Mouse (Mus musculus): ENCODE data around the gene AC192777.2. TPM values are rescaled to one million over a fixed set of nuclear protein-coding genes. Genes with fewer than 3 reads are reported as not detected.
"Not testable (repeated sequence)": the region's sequence is repeated elsewhere in the genome, so short reads cannot be mapped to it uniquely, and the experiment has no call there.

The AC192777.2 gene
- not detected in 2 replicates for polyA plus RNA-seq (2014; fragmentation: Nextera tagmentation; extraction: Ambion mirVana)

DNA sequence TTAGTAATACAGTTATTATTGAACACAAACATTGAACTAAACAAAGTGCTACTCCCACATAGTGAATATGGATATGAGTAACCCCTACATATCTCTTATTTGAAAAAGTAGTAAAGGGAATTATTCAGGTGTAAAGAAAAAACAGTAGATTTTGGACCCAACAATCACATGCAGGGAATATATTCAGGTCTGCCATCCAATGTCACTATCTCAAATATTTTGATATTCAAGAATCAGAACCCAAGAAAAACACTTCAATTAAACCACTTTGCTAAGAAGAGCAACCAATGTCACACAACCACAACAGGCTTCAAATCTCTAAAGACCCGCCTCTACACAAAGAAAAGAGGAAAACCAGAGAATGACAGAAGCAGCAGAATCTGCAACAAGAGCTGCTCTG is at the start of gene AC192777.2:
Gene AC192777.2, plus strand, starts transcription at position 301 of the 400 bp plus-strand sequence.
- H3K27ac ChIP-seq (replicated peaks; ENCODE audit: low read depth, low read length); H3K9ac ChIP-seq (replicated peaks; ENCODE audit: low read length); H3K4me1 ChIP-seq (ENCODE audit: control insufficient read depth, insufficient read depth, low read length); H3K27me3 ChIP-seq (ENCODE audit: control insufficient read depth, insufficient read depth, low read length); ATAC-seq (ENCODE audit: low FRiP score, low TSS enrichment); H3K36me3 ChIP-seq (ENCODE audit: control insufficient read depth, insufficient read depth, low read length); H3K4me3 ChIP-seq (replicated peaks; ENCODE audit: low read depth, low read length); H3K4me2 ChIP-seq (ENCODE audit: low read length); H3K9me3 ChIP-seq (ENCODE audit: control insufficient read depth, low read length); DNase-seq: not testable (repeated sequence)
- WGBS, result 96% methylated on average over 1 of the region's 1 CpGs

- not testable (repeated sequence) for H3K27me3 ChIP-seq (ENCODE audit: control insufficient read depth, insufficient read depth, low read length); DNase-seq; H3K27ac ChIP-seq (replicated peaks; ENCODE audit: low read depth, low read length); H3K9ac ChIP-seq (replicated peaks; ENCODE audit: low read length); H3K9me3 ChIP-seq (ENCODE audit: control insufficient read depth, low read length); H3K4me3 ChIP-seq (replicated peaks; ENCODE audit: low read depth, low read length); H3K4me2 ChIP-seq (ENCODE audit: low read length); H3K4me1 ChIP-seq (ENCODE audit: control insufficient read depth, insufficient read depth, low read length); H3K36me3 ChIP-seq (ENCODE audit: control insufficient read depth, insufficient read depth, low read length); ATAC-seq (ENCODE audit: low FRiP score, low TSS enrichment)
- 92% methylated on average over 6 of the region's 6 CpGs for WGBS
These were observed 20.9 kb downstream of the AC192777.2 start for GRCm38 (mm10) chr17:40116172-40116571.

- not testable (repeated sequence) for H3K4me1 ChIP-seq (ENCODE audit: control insufficient read depth, insufficient read depth, low read length); H3K36me3 ChIP-seq (ENCODE audit: control insufficient read depth, insufficient read depth, low read length); H3K9me3 ChIP-seq (ENCODE audit: control insufficient read depth, low read length); H3K9ac ChIP-seq (replicated peaks; ENCODE audit: low read length); ATAC-seq (ENCODE audit: low FRiP score, low TSS enrichment); H3K4me2 ChIP-seq (ENCODE audit: low read length); H3K27me3 ChIP-seq (ENCODE audit: control insufficient read depth, insufficient read depth, low read length); H3K4me3 ChIP-seq (replicated peaks; ENCODE audit: low read depth, low read length); H3K27ac ChIP-seq (replicated peaks; ENCODE audit: low read depth, low read length)
- DNase-seq, result peak; percentile 4
- WGBS, result 54% methylated on average over 4 of the region's 4 CpGs
These were observed 21.6 kb downstream of the AC192777.2 start for GRCm38 (mm10) chr17:40116877-40117276.

Small RNA genes within 50 kb of the gene (microRNA-seq; reads per million reads assigned to microRNA genes)
- gene Gm26376, result not detected

Other genes starting within 250 kb of the AC192777.2 start
- gene Esp38, start 144.9 kb upstream of the AC192777.2 start, polyA plus RNA-seq (2014; fragmentation: Nextera tagmentation; extraction: Ambion mirVana), result not detected in 2 replicates
- gene Pgk2, start 113.2 kb downstream of the AC192777.2 start, polyA plus RNA-seq (2014; fragmentation: Nextera tagmentation; extraction: Ambion mirVana), result not detected in 2 replicates
- not detected in 2 replicates for gene Crisp3, start 146.8 kb downstream of the AC192777.2 start, polyA plus RNA-seq (2014; fragmentation: Nextera tagmentation; extraction: Ambion mirVana)
- not detected in 2 replicates for gene Crisp1, start 223.8 kb downstream of the AC192777.2 start, polyA plus RNA-seq (2014; fragmentation: Nextera tagmentation; extraction: Ambion mirVana)